Mouse (Mus musculus) lung, postnatal 25 days (tissue): ENCODE measurements around the gene AC124108.1.

Experiments
- DNase-seq: peaks from one replicate; pipeline ENCODE4 v3.0.0; 2022; ENCODE audit warnings: low spot score

Gene AC124108.1

GRCm38 (mm10) chr1:132200562-132201510 is 9.6 kb downstream of the AC124108.1 start:
- DNase-seq: no peak

DNA sequence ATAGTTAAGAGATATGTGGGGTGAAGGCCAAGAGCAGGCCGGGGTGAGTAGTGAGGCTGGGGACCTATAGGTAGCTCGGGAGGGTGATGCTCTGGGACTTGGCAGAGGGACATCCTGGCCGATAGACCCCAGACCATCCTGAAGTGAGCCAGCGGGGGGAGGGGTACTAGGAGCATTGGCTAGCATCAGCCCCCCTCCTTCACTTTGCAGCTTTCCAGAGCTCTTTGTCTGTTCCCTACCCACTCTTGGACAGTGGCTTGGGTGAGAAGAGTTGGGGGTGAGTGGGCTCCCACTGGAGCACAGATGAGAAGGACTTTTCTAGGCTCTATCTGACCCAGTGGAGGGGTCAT is 10.2 kb downstream of the AC124108.1 start:
- no peak for DNase-seq

- no peak for DNase-seq
These were observed 10.7 kb downstream of the AC124108.1 start for GRCm38 (mm10) chr1:132201936-132202335.

GRCm38 (mm10) chr1:132202771-132203170 is 11.5 kb downstream of the AC124108.1 start:
- DNase-seq: no peak

DNA sequence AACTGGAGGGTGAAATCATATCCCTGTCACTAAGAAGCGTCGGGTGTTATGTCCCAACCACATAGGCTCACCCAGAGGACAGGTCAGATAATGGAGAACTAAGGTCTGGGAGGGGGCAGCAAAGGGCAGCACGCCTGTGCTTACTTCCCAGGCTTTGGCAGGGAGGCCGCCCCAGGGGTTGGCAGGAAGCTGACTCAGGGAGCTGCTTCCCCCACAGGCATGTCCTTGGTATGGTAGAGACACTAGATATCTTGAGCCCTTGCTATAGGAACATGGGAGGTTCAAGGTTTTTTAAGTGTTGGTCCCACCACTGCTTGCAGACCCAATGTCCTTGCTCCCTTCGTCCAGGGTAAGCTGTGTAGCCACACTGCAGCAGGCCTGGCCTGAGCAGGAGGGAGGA is 14.7 kb downstream of the AC124108.1 start:
- DNase-seq: no peak

DNA sequence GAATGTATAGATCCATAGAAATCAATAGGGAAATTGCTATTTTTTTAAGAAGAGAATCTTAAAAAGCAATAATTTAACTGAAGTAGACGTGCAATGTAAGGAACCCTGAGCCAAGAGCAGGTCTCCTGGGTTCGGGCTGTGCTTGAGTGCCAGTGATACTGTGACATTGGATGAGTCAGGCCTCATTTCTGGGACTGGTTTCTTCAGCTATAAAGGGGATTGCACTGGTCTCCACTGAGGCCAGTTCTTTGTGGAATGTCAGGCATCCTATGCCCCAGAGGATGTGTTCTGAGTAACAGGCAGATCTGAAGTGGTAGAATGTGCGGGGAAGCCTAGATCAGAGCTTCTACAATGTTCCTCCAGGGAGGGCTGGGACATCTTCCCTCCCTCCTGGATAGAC is 15.6 kb downstream of the AC124108.1 start:
- no peak for DNase-seq

GRCm38 (mm10) chr1:132208154-132208553 is 16.9 kb downstream of the AC124108.1 start:
- no peak for DNase-seq

DNA sequence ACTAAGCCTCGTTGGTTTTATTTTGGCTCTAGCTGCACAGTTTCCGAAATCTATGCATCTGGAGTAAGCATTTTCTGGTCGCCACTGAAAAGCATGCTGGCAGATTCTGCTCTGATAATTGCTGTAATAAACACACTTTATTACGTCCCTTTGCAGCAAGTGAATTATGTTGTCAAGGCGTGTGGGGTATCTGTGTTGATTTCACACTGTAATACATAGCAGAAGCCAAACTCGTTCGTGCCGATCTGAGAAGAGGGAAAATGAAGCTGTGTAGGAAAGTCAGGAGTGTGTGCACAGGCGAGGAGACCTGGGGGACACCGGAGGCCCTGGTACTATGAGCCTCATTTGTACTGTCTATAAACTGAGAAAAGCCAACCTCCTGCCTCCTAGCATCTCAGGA is 18.1 kb downstream of the AC124108.1 start:
- DNase-seq: no peak

- DNase-seq: peak; percentile 46
These were observed 19.7 kb downstream of the AC124108.1 start for GRCm38 (mm10) chr1:132210922-132211321.

DNA sequence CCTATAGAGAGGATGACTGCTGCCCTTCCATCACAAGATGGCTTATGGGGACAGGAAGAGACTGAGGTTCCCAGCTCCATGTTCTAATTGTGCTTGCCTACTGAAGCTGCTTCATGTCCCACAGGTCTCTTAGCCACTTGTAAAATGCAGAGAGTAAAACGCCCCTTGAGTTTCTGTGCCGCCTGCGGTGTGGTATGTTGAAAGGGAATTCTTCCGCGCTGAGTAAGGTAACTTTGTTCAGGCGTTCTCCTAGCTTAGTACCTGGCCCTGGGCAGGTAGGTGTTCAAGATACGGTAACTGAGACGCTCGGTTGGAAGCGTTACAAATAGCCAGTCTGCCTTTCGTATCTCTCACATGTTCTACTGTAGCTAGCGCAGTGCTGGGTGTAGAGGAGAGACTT is 20.4 kb downstream of the AC124108.1 start:
- DNase-seq: peak; percentile 24

- DNase-seq: peak; percentile 59
These were observed 21.0 kb downstream of the AC124108.1 start for GRCm38 (mm10) chr1:132212218-132212617.

- DNase-seq: no peak
These were observed 21.8 kb downstream of the AC124108.1 start for GRCm38 (mm10) chr1:132213076-132213475.

DNA sequence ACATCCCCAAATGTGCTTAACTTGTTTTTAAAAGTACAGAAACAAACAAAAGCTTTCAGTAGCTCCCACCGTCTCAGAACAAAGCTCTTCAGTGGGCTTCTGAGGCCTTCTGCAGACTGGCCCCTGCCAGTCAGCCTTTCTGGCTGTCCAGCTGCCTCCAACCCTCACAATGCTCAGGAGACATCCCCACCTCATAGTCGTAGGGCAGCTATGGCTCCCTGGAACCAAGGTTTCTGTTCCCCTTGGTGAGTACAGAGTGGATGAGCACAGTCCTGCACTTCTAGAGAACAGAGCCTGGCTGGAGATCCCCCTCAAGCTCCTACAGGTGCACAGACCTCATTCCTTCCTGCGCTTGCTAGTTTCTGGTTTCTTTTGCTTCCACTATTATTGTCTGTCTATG is 25.0 kb downstream of the AC124108.1 start:
- no peak for DNase-seq

DNA sequence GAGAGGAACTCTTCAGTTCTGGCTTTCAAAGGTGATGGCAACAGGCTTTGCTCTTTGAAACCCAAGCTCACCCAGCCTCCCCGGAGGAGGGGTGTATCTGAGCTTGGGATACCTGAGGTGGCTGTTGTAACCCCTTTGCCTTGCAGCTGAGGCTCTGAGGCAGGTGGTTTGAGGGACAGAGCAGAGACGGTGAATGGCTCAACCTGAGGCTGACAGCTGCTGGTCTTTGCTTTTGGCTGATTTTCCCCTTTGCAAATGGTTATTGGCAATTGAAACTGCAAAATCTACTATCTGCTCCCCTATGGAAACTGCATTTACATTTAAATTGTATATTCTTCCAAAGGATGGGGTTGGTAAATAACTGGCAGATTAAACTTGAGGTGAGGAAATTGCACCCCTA is 30.4 kb downstream of the AC124108.1 start:
- no peak for DNase-seq

DNA sequence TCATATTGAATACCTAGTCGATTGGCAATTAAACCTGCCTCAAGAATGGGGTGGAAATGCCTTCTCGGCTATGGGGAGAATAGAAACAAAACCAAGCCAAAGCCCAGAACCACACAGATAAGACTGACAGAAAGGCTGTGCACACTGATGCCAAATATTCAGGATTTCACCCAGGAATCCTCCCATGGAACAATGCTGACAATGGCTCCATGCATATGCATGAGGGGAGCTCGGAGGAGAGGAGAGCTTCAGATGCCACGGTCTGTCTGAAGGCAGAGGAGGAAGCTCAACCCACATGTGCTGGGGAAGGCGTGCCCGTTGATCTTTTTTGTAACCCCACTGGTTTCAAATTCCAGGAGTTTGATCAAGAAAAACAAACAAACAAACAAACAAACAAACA is 30.9 kb downstream of the AC124108.1 start:
- no peak for DNase-seq

DNA sequence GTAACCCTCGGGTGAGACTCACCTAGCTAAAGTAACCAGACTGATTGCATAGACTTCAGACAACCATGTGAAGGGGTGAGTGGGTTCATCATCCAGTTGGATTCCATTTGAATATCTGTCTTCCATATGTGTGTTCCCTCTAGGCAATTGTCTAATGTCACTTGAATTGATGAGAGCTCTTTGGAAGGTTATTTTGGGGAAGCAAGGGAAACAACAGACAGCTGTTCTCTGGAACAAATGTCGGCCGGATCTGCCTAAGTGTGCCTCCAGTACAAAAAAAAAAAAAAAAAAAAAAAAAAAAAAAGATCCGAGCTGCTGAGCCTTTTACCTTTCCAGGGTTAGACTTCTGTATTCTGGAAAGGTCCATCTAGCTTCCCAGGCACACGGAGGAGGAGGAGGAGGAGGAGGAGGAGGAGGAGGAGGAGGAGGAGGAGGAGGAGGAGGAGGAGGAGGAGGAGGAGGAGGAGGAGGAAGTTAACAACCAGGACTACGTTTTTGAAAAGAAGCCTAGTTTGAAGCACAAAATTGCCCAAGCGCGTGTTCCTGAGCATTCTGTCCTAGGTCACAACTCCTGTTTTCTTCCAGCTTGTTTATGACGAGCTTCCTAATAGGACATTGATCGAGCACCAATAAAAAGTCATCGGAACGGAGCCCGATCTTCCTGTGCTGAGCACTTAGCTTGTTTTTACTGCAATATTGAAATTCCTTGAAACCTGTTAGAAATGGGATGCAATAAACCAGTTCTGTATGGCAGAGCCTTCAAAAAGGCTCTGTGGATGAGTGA is 35.2 kb downstream of the AC124108.1 start:
- DNase-seq: peak; percentile 24

DNA sequence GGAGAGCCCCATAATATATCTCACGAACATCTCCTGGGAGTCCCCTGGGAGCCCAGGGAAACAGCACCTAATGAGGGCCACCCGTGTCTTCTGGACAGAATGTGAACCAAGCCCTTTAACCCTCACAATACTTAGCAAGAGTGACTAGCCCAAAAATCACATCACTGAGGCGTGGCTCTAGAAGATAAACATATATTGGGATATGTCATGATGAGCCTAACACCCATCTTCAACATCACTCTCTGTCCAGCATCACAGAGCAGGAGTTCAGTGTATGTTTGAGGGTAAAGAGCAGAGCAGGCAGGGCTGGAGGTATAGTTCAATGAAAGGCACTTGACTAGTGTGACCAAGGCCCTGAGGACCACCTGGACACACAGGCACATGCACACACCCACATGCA is 38.4 kb downstream of the AC124108.1 start, which contains the start of gene Gm10188:
TSS of gene Gm10188 (minus strand) at position 101 of the 400 bp plus-strand sequence.
- no peak for DNase-seq

GRCm38 (mm10) chr1:132231470-132232274 is 40.4 kb downstream of the AC124108.1 start:
- no peak for DNase-seq

DNA sequence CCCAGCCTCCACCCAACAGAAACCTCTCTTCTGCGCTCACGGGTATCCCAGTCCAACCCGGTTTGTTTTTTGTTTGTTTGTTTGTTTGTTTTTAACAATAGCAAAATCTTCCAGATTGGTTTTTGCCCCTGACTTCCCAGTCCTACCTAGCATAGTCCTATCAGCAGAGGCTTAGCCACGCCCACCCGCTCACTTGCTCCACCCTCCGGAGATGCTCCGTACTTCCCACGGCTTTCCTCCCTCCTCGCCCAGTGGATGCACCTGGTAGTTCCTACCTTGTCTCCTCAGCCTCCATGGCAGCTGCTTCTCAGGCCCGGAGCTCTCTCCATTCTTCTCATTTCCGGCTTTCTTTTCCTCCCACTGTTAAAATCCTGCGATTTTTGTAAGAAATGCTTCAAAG is 42.3 kb downstream of the AC124108.1 start:
- no peak for DNase-seq

- no peak for DNase-seq
These were observed 43.6 kb downstream of the AC124108.1 start for GRCm38 (mm10) chr1:132234757-132235273.

GRCm38 (mm10) chr1:132237585-132238159 is 46.4 kb downstream of the AC124108.1 start:
- DNase-seq: peak; percentile 59

GRCm38 (mm10) chr1:132245010-132245409 is 53.8 kb downstream of the AC124108.1 start:
- DNase-seq: no peak
